Mouse (Mus musculus) hindbrain, embryonic 11.5 days (tissue): Measurements from ENCODE around the gene BC052040. TPM values are rescaled to one million over a fixed set of nuclear protein-coding genes. Genes with fewer than 3 reads are reported as not detected.
A peak's percentile ranks its signal among the peaks of the same experiment; 100 is the strongest.

Experiments
- ATAC-seq: fragments of 200-750 bp; cut with Nextera tagmentation; 2 replicates; pipeline ENCODE4 v1.8.0; 2017; ENCODE audit warnings: mild to moderate bottlenecking, moderate TSS enrichment, moderate library complexity; ENCODE audit not compliant: low FRiP score
- DNase-seq: peaks from one replicate; pipeline ENCODE4 v3.0.0-alpha.2; 2015; ENCODE audit warnings: low spot score
- H3K27ac ChIP-seq: fragments of 300-500 bp; sonication (generic); 2 replicates; pipeline ENCODE4 v1.5.1; 2014; ENCODE audit warnings: mild to moderate bottlenecking, low read depth, low read length
- H3K27me3 ChIP-seq: fragments of 300-500 bp; sonication (generic); 2 replicates; pipeline ENCODE4 v1.6.1; 2014; ENCODE audit warnings: mild to moderate bottlenecking, low read length, moderate library complexity, mixed read lengths; ENCODE audit not compliant: control insufficient read depth, insufficient read depth
- H3K36me3 ChIP-seq: fragments of 300-500 bp; sonication (generic); 2 replicates; pipeline ENCODE4 v1.6.1; 2014; ENCODE audit warnings: mild to moderate bottlenecking, low read length, moderate library complexity, mixed read lengths; ENCODE audit not compliant: control insufficient read depth, insufficient read depth
- H3K4me1 ChIP-seq: fragments of 300-500 bp; sonication (generic); replicated peaks from 2 replicates; pipeline ENCODE4 v1.6.1; 2014; ENCODE audit warnings: low read length, mixed read lengths; ENCODE audit not compliant: control insufficient read depth, insufficient read depth
- H3K4me2 ChIP-seq: fragments of 300-500 bp; sonication (generic); replicated peaks from 2 replicates; pipeline ENCODE4 v1.6.1; 2014; ENCODE audit warnings: mild to moderate bottlenecking, low read depth, low read length
- H3K4me3 ChIP-seq: fragments of 300-500 bp; sonication (generic); 2 replicates; pipeline ENCODE4 v1.5.1; 2014; ENCODE audit warnings: low read depth, low read length
- H3K9ac ChIP-seq: fragments of 300-500 bp; sonication (generic); 2 replicates; pipeline ENCODE4 v1.6.1; 2014; ENCODE audit warnings: low read depth, low read length
- H3K9me3 ChIP-seq: fragments of 300-500 bp; sonication (generic); 2 replicates; pipeline ENCODE4 v1.6.1; 2016; ENCODE audit warnings: low read length; ENCODE audit not compliant: control insufficient read depth
- WGBS: fragments of 180-500 bp; shearing (Covaris S2); extraction: QIAGEN DNeasy Blood & Tissue Kit; methylation state at CpG from one replicate; pipeline ENCODE4 v1.1.7; 2014; 5-methylcytosine and 5-hydroxymethylcytosine counted together
- microRNA counts: library from miRNA; unstranded; fragments of <30 nt; microRNA quantifications from one replicate; lab custom pipeline; 2015
- polyA plus RNA-seq: library from polyadenylated mRNA; unstranded; fragments of >200 nt; fragmentation: Nextera tagmentation; extraction: Ambion mirVana; gene quantifications from 2 replicates; pipeline ENCODE4 v1.2.1, GENCODE M21; 2014

Gene BC052040
- polyA plus RNA-seq, 1 experiment from 2014 or later: 21.7 TPM

DNA sequence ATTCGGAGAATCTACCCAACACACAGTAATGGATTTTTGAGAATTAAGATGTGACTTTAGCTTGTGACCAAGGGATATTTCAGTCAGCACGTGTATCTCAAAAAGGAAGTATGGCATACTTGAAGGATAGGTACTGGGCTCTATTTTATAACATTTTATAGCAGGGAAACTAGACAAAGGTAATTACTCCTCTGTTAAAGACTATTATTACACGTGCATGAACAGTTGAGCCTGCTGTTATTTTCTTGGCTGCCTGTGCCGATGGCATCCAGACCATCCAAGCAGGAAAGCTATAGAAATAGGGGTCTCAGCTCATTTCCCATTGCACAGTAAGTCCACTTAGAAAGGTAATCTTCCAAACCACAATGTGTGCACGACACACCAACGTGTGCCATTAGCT lies 232.2 kb downstream of the BC052040 start:
- Histone ChIP-seq H3K4me2 (no peak overlapping the region), H3K4me3 (no peak overlapping the region), H3K27me3 (no peaks in the 10 kb centered on the region), H3K36me3 (no peaks in the 10 kb centered on the region), H3K4me1 (no peaks in the 10 kb centered on the region), H3K9me3 (no peaks in the 10 kb centered on the region), H3K9ac (no peak overlapping the region), H3K27ac (no peak overlapping the region)
- ATAC-seq (no peak), DNase-seq (no peak)
- WGBS: 79% methylated on average over 6 of the region's 6 CpGs

DNA sequence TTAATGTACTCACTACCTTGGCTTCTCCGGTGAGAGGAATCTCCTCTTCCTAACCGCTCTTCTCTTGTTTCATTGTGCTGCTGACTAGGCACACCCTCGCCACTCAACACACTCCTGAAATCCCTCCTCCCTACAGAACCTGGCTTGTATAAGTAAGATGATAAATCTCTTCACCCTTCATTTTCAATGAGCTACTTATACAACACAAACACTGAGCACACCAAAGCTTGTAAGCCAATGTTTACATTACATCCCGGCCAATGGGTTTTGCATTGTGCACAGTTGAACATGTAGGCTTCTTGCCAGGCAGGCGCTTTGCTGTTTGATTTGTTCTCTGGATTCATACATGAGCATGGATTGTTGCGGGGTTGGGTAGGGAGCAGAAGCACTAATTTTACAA lies 236.4 kb downstream of the BC052040 start:
- DNase-seq (no peak), ATAC-seq (no peak)
- WGBS: 90% methylated on average over 6 of the region's 6 CpGs
- no peaks in the 10 kb centered on the region for H3K9me3 ChIP-seq
- H3K36me3 ChIP-seq: no peaks in the 10 kb centered on the region
- H3K9ac ChIP-seq: no peak overlapping the region
- no peak overlapping the region for H3K4me3 ChIP-seq
- no peaks in the 10 kb centered on the region for H3K4me1 ChIP-seq
- no peak overlapping the region for H3K4me2 ChIP-seq
- no peak overlapping the region for H3K27ac ChIP-seq
- H3K27me3 ChIP-seq: no peaks in the 10 kb centered on the region

DNA sequence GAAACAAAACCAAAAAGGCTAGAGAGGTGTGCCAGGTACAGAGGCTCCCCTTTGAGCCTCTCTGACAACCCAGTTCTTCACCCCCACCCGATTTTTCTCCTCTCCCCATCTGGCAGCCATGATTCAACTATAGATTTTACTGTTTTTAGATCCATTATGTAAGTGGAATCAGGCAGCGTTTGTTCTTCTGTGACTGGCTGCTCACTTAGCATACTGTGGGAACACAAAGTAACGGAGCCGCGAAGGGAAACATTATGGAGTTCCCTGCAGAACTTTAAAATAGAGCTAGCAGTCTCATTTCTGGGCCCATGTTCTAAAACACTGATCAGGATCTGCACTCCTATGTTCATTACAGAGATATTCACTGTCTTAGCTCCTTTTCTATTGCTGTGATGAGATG lies 240.8 kb downstream of the BC052040 start:
- 90% methylated on average over 5 of the region's 5 CpGs for WGBS
- Histone ChIP-seq H3K4me3 (no peak overlapping the region), H3K4me1 (no peaks in the 10 kb centered on the region), H3K27ac (no peak overlapping the region), H3K27me3 (no peaks in the 10 kb centered on the region), H3K4me2 (no peak overlapping the region), H3K9me3 (no peaks in the 10 kb centered on the region), H3K36me3 (no peaks in the 10 kb centered on the region), H3K9ac (no peak overlapping the region)
- DNase-seq (no peak), ATAC-seq (no peak)

MicroRNAs encoded within 50 kb of the gene (microRNA counts, 519-probe panel; counts per million panel counts)
- 4,339 counts per million, percentile 46 among the panel's probes with 10 or more counts for microRNA mmu-miR-1951 (lab: Ali Mortazavi, UCI)
